Mouse (Mus musculus): ENCODE measurements at regions not wholly inside any gene's neighbourhood (a gene's known extent, or its start where the extent isn't known, plus 50 kb on each side); places are given as distances from the start of the nearest gene placed in this dataset.

DNA sequence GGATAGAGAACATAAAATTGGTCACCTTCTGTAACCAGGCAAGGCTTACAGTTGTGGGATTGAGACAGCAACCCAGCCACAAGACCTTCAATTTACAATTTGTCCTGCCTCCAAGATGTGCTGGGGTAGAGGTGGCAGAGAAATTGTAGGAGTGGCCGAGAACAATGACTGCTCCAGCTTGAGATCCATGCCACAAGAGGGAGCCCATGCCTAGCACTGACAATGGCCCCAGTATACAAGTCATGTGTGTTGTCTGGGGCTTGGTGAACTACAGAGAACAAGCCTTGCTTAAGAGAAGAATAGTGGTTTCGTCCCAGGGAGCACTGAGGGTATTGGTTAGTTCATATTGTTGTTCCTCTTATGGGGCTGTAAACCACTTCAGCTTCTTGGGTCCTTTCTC lies 146.6 kb upstream of the Sel1l start:
- no peak for DNase-seq (ENCODE audit: low spot score in 2 of 2)

DNA sequence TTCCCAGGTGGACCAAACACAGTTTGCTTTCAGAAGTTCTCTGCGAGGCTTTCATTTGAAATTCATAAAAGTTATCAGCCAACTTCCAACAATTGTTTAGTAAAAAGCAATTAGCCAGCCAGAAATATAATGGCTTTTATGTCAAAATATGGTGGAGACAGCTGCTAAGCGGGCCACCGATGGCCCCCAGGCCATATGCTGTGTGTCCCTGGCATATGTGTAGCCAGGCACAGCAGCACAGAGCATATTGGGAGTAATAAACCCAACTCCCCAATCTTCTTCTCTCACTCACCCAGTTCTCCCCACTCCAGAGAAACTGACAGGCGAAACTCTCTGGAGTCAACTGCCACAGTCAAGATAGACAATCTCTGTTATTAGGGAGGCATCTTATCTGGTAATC lies 137.5 kb upstream of the Sel1l start:
- DNase-seq (ENCODE audit: low spot score in 2 of 2): no peak

DNA sequence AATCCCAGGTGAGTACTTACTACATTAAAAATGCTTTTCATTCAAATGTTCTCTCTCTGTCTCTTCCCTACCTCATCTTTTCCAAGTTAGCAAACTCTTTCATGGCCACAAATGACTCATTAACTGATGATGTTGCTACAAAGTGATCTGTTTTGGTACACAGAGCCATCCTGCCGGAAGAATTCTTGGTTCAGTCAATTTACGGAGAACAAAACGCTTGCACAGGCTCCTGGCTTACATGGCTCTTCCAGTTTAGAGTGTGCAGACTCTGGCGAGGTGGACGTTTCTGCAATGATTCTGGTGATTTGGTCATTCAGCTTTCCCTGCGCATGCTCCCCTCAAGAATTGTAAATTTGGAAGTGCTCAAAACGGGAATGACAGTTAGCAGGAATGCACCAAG lies 131.4 kb upstream of the Sel1l start:
- no peak for DNase-seq (ENCODE audit: low spot score in 2 of 2)

DNA sequence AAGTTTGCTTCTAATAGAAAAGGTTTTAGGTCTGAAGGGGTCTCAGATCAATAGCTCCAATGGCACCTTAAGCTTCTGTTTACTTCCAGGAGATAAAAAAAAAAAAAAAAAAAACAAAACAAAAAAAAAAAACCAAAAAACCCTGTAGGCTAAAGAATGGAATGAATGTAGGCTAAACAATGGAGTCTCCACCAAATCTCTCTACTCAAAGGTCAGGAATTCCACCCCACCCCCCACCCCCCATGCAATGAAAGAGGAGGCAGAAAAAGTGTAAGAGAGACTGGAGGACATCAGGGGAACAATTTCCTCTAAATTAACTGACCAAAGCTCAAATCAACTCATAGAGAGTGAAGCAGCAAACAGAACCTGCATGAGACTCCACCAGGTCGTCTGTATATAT lies 122.1 kb upstream of the Sel1l start:
- DNase-seq (ENCODE audit: low spot score in 2 of 2): no peak

DNA sequence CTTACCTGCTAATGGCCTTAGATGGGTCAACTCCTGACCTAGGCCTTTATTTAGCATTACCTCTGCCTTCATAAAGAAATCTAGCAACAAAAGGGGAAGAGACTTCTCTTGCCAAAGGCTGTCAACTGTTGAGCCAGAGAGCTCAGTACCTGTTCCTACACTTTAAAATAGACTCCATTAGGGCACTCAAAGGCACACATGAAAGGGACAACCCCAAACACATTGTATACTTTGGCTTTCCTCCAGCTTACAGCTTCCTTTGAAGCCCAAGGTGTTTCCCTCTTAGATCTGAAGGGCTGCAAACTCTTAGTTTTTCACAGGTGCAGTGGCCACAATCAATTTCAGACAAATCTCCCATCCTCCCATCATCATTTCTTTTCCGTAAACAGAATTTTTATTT lies 117.0 kb upstream of the Sel1l start:
- DNase-seq (ENCODE audit: low spot score in 2 of 2): no peak

DNA sequence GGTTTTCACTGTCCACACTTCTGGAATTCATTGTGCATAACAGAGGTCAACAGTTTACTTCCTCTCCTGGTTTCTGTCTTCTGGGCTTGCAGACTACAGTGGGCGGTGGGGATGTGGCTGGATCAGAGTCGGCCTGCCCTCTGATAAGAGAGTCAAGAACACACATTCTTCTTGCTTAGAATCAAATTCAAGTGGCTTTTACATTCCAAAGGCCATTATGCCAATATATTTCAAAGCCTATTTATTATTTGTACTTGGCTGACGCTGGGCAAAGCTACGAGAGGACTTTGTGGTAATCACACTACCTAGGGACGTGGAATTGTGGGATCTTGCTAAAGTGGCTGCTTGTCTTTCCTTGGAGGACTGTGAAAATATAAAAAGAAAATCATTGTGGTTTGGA lies 114.3 kb upstream of the Sel1l start:
- DNase-seq (ENCODE audit: low spot score in 2 of 2): no peak

DNA sequence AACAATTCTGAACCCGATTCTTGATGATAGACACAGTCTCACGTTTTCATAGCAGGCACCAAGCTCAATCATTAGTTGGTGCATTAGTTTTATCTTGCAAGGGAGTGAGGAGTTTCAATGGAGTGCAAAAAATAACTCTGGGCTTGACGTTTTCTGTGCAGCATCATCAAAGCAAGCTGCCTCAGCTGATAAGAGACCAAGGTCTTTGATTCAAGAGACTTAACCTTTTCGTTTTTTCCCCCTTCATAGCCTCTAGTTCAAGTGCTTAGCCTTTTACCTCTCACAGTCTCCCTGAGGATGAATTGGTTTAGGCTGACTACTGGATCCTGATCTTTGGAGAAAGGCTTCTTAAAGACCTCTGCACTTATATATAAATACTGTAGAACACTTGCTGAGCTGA lies 109.1 kb upstream of the Sel1l start:
- DNase-seq (ENCODE audit: low spot score in 2 of 2): no peak

DNA sequence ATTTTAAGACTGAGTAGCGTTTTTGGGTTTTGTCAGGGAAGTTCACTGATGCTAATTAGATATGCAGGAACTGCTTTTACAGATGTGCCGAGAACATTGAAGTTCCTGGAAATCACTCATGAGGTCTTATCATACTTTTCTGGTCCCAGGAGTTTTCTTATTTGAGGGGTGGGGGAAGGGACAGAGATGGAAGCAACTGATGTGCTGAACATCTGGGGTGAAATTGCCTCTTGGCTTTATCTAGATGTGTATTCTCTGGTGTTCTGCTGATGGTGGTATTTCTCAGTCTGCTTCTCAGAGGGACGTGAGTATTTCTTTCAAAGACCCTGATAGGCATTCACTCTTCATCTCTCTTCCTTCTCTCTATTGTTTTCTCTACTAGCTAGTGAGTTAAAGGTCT lies 107.5 kb upstream of the Sel1l start:
- no peak for DNase-seq (ENCODE audit: low spot score in 2 of 2)

DNA sequence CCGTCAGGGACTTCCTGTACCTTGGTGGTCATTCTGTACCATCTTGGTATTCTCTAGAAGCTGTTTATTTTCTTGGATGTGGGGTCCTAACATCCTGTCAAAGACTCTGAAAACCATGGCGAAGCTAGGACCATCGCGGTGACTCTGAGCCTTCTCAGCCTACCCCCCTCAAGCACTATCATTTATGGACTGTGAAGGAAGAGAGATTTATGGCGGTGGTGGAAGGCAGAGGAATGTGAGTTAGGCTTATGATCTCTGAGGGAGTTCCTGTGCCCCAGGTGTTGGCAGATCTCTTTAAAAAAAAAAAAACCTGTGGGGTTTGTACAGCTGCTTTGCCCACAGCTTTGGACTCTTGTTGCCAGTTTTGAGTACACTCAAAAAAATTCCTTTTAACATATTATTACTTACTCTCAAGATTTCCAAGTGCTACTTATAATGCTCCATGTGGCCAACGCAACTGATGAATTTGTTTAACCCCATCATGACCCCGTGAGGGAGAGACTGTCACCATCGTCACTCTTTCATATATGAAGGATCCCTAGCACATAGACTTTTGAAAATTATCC lies 99.7 kb upstream of the Sel1l start:
- no peak for DNase-seq (ENCODE audit: low spot score in 2 of 2)

DNA sequence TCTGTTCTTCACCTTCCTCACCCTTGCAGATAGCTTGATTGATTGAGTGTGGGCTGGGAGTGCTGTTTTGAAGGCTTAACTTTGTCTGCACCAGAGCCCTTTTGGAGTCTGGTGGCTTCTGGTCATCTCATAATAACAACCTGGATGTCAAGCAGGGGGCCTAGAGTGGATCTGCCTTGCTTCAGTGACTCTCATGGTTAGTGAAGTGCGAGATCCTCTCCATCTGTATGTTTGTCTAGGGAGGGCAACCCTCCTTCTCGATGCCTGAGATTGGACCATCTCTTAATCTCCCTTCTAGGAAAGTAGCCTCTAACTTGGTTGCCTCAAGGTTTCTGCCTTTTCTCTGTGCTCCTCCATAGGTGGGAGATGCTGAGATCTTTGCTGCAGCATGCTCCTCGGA lies 99.0 kb upstream of the Sel1l start:
- DNase-seq (ENCODE audit: low spot score in 2 of 2): no peak

DNA sequence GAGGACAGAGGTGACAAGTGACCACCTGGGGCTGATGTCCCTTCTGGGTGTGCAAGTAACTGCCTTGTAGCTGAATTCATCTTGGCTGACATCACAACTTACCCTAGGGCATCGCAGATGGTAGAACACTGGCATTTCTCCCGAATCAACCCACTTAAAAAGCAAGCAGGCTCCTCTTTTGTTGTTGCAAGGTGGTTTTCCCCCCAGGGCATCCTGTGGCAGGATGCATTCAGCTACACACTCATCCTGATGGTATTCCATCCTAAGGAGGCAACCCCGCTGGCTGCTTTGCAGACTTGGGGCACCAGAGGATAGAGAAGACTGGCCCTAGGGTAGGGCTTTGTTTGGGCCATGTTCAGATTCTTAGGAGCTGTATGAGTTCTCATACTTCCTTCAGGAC lies 97.6 kb upstream of the Sel1l start:
- no peak for DNase-seq (ENCODE audit: low spot score in 2 of 2)

DNA sequence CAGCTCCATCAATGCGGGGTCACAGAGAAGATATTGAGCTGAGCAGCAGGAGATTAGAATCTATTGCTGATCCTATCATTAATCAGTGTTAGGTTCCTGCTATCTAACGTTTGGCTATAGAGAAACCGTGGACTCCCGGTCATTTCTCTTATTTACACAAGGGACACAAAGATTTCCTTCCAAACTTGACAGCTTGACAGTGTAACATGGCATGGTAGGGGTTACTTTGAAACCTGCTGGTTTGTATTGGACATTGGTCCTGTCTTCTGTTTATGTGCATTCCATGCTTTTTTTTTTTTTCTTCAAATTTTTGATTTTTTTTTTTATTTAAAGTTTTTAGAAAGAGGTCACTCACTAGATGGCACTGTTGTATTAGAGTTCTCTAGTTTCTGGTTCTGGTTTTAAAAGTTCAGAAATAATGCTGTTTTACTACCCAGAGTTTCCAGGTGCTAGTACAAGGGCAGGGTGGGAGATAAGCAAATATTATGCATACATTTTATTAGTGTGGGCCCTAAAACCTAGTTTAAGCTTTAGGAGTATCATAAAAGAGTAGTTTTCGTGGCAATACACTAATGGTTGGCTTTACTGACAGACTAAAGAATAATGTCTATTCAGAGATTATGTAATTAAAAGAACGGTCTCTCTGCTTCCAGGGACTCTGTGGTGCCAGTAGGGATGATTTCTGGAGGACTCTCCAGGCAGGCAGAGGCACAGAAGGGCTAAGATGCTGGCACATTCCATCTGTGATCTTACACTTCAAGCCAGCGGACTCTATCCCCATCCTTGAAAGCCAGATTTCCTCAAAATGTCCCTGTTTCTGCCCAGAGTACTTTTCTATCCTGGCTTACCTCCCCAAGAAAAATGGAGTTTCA lies 83.8 kb upstream of the Sel1l start:
- no peak for DNase-seq (ENCODE audit: low spot score in 2 of 2)

DNA sequence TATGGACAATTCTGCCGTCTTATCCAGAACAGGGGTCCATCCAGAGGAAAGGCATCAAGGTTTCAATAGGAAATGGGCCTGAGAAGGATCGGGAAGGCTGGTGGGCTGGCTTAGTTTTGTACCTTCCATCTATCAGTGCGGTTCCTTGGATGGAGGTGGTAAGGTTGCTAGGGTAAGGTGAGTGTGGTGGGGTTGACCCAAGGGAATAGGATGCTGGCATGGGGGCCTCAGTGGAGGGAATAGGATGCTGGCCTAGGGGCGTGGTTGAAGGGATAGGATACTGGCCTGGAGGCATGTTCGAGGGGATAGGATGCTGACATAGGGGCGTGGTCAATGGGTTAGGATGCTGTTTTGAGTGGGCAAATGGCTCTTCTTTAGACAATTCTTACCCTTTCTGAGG lies 82.6 kb upstream of the Sel1l start:
- no peak for DNase-seq (ENCODE audit: low spot score in 2 of 2)

DNA sequence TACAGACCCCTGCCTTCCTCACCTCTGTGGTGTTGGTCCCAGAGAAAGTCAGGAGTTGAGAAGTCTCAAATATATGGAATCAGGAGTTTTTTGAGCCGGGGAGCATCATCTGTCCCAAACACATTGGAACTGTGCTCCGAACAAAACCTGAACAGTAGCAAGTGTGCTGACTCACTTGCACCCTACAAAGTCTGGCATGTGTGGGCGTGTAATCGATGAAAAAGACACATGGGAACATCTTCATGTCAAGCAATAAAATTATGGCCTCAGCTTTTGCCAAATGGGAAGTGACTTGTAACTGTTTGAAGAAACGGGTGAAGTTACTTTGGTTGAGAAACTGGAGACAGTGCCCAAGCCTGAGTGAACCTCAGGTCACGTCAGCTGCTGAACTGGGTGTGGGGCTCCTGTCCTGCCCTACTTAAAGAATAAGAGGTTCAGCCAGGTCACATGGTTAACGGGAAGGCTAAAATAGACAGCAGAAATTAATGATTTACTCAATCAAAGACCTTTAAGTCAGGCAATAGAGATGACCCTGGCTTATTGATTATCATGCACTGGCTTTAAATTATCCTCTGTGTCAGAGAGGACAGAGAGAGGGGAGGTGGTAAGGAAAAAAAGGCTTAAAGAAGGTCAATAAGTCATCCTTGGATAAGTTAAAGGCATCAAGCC lies 80.6 kb upstream of the Sel1l start:
- no peak for DNase-seq (ENCODE audit: low spot score in 2 of 2)

DNA sequence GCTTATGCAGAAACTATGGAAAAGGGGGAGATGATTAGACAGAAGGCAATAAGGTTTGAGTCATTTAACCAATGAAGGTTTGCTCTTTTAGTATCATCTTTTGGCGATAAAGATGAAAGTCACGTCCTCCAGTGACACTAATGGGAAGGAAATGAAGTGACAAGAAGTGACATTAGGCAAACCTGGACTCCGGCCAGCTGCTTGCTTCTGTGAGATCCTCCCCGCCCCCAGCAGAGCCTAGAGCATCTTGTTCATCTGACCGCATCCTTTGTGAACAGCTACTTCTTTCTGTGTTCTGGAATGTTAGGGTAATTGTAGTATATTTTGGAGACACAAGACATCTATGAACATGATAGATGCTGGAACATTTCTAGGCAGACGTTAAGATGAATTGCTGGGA lies 78.6 kb upstream of the Sel1l start:
- DNase-seq (ENCODE audit: low spot score in 2 of 2): no peak

DNA sequence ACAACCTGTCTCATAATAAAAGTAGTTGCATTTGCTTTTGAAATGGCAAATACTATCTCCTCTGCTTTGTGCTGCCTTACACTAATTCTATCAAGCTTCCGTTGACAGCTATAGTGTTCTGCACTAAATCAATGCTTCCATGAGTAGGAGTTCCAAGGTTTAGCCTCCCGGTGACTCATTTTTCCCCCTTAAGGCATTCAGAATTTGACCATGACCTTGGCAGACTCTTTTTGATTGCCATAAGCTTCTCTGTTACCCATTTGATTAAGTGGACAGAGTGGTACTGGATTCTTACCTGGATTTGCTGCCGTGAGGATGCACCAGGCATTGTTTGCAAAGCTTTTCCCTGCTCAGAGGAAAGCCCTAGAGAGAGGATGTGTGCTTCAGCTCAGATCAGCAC lies 66.5 kb upstream of the Sel1l start:
- DNase-seq (ENCODE audit: low spot score in 2 of 2): no peak

DNA sequence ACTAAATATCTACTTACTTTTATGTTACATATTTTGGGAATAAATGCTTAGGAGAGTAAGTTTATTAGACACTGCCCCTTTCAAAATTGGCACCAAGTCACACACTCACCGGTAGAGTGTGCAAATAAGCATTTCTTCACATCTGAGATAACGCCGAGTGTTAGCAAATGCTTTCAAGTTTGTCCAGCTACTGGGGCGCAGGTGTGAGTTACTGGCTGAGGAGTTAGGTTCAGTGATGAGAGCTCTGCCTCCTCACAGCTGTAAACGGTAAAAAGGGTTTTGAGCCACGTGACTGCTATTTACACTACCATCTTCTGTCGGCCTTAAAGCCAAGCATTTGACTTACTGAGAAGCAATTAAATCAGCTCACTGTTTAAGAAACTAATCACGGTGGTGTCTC lies 61.6 kb upstream of the Sel1l start:
- DNase-seq (ENCODE audit: low spot score in 2 of 2): no peak

Data from spleen, postnatal 36 days (tissue).